Mouse (Mus musculus): ENCODE measurements at regions not wholly inside any gene's neighbourhood (a gene's known extent, or its start where the extent isn't known, plus 50 kb on each side); places are given as distances from the start of the nearest gene placed in this dataset.
"Not testable (repeated sequence)": the region's sequence is repeated elsewhere in the genome, so short reads cannot be mapped to it uniquely, and the experiment has no call there.

DNA sequence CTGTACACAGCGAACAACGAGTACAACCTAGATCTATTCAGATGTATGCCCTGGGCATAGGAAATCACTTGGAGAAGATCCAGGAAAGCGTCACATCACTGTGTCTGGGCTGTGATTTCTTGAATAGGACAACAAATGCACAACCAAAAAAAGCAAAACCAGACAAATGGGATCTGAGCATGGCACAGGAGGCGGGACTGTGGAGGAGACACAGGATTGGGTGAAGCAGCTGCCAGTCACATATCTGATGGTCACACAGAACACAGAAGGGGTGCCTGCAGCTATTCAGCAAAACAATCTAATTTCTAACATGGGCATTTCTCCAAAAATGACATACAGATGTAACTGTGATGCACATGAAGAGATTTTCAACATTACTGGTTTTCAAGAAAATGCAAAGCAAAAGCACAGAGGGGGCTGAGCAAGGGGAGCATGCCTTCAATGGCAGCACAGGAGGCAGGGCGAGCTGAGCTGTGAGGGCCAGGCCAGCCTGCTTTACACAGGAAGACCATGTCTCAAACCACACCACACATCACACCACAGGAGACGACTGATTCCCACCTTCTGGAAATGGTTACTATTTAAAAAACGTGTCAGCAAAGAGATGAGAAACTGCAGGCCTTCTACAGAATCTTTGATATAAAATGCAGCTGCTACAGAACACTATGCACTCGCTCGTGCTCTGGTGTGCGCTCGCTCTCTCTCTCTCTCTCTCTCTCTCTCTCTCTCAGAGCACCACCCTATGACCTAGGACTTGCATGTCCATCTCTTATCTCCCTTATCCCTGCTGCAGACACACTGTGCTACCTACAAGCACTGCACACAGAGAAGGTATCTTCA lies 175.2 kb upstream of the Klf14 start:
- peak; percentile 58 for DNase-seq (ENCODE audit: low spot score)

DNA sequence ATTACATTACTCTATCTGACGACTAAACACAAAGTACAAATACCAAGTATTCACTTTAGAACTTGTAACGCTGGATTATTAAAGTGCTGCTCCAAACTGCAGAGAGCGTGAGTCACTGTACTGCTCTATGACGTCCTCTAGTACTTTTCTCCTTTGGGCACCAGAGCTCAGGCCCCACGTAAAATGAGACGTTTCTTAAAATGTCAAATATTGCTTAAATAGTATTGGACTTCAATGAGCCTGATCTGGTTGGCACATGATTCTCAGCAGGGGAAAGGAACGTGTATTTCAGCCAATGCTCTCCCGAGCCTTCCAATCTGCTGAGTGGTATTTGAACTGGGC lies 175.8 kb upstream of the Klf14 start:
- no peak for DNase-seq (ENCODE audit: low spot score)

- no peak for DNase-seq (ENCODE audit: low spot score)
These were observed 176.7 kb upstream of the Klf14 start for GRCm38 (mm10) chr6:31135580-31135979.

DNA sequence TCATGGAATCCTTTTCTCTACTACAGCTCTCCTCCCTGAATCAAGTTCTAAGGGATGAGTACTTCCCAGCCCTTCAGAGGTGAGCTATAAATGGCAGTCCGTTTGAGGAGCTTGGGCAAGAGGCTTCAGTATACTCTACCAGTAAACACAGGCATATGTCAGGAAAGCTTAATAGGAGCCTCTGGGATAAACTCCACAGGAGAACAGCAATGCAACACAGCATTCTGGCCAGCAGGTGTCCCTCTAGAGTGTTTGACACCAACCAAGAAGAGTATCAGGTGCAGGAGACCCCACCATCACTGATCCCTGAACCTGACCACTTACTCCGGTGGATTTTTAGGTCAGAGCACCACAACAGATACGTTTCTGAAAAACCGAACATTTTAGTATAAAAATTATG lies 178.0 kb upstream of the Klf14 start:
- peak; percentile 52 for DNase-seq (ENCODE audit: low spot score)

DNA sequence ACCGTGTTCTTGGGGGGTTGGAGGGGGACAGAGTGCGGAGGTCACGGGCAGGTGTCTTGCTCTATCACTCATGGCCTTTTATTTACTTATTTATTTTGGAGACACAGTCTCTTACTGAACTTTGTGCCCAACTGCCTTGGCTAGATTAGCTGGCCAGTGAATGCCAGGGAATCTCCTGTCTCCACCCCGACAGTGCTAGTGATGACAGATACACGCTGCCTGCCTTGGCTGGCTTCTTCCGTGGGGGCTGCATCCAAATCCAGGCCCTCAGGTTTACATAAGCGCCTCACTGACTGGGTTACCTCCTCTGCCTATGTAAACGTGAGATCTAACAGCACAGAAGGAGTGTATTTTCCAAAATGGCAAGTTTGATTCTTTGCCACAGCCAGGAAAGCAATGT lies 178.5 kb upstream of the Klf14 start:
- DNase-seq (ENCODE audit: low spot score): no peak

DNA sequence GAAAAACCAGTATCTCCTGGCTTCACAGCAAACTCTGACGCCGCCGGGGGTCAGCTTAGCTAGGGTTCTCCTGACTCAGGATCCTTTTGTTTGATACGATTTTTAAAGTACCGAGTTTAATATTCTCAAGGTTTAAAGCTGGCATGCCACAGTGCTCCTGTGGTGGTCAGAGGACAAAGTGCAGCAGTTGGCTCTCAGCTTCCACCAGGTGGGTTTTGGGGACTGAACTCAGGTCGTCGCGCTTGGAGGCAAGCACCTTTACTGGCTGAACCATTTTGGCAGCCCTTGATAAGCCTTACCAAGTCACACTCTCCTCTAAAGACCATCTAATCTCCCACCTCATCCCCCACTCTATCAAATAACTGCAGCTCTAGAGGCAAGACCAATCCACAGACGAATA lies 181.1 kb upstream of the Klf14 start:
- no peak for DNase-seq (ENCODE audit: low spot score)

DNA sequence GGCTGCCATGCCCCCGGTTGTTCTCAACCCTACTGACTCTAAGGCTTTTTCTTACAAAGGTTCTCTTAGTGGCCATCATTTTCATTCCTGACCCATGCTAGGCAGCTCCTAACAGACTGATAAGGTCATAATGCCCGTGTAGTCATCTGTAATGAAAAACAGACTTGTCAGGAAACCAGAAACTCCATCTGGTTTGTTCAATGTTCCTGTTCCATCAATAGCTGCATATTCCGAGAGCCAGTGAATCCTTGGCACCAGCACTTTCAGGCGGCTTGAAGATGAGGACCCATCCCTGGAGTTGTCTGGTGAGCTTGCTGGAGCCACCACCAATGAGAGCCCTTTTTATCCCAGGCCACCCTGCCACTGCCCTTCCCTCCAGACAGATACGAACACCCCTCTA lies 181.7 kb upstream of the Klf14 start:
- DNase-seq (ENCODE audit: low spot score): peak; percentile 64

DNA sequence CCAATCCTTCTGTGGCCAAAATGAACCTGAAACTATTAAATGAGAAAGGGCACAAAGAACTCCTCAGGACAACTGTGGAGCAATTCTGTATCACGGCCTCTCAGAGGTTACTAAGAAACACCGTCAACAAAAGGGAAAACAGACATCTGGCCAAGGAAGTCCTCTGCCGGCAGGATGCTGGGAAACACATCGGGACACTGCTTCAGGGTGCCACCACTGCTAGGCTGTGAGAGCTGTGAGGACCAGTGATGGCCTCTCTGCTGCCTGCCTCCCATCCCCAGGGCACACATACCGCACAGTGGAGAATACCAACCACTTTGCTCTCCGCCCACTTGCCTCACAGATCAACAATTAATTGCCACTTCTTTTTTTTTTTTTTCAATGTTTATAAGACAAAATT lies 182.6 kb upstream of the Klf14 start:
- peak; percentile 36 for DNase-seq (ENCODE audit: low spot score)

GRCm38 (mm10) chr6:31142479-31143007 lies 183.7 kb upstream of the Klf14 start:
- not testable (repeated sequence) for DNase-seq (ENCODE audit: low spot score)

DNA sequence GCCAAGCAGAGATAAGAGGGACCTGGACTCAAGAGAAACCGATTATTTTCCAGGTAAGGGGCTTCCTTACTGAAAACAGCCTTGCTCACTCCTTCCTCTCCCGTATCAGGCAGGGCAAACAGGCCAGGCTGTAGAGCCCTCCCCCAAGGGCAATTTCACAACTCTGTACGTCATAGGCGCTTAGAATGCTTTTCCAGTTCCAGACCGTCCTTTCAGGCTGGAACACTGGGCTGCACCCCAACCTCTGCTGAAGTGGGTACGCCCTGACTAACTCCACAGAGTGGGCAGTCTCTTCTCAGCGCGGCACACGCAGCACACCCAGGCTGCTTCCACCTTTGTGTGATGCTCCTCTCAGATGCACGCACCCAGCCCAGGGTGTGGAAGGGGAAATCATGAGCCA lies 186.8 kb upstream of the Klf14 start:
- DNase-seq (ENCODE audit: low spot score): no peak

DNA sequence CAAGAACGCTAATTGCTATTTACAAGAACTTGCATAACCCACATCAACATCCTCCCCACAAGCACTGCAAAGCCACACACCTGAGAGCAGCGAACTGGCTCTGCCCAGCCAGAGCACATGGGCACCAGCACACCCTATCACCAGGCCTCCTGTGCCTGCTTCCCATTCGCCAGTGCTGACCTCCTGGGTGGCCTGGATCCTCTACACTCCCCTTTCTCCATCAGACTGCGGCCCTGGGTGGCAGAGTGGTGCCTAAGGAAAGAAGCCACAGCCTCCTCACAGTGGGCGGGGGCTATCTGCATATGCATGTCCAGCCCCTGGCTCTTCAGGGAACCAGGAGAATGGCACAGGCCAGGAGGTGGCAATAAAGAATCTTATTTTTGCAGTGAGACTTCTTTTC lies 187.9 kb upstream of the Klf14 start:
- DNase-seq (ENCODE audit: low spot score): peak; percentile 20

GRCm38 (mm10) chr6:31147682-31148081 lies 188.8 kb upstream of the Klf14 start:
- DNase-seq (ENCODE audit: low spot score): no peak

GRCm38 (mm10) chr6:31148311-31148856 lies 189.5 kb upstream of the Klf14 start:
- DNase-seq (ENCODE audit: low spot score): peak; percentile 24

GRCm38 (mm10) chr6:31149164-31149563 lies 190.3 kb upstream of the Klf14 start:
- no peak for DNase-seq (ENCODE audit: low spot score)

DNA sequence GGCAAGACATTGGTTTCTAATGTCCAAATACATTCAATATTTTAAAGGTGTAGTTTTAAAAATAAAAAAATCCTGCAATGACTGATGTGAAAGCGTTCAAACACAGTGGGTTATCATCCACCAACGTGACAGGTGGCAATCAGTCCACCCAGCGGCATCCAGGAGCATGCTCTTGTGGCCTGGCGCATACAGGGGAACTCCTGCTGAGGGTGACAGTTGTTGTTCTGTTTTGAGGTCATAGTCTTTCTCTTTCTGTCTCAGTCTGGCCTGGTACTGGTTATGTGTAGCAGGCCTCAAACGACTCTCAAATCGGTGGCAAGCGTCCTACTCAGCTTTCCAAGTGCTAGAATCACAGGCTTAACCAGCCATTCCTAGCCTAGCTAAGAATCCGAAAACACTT lies 191.5 kb upstream of the Klf14 start:
- no peak for DNase-seq (ENCODE audit: low spot score)

DNA sequence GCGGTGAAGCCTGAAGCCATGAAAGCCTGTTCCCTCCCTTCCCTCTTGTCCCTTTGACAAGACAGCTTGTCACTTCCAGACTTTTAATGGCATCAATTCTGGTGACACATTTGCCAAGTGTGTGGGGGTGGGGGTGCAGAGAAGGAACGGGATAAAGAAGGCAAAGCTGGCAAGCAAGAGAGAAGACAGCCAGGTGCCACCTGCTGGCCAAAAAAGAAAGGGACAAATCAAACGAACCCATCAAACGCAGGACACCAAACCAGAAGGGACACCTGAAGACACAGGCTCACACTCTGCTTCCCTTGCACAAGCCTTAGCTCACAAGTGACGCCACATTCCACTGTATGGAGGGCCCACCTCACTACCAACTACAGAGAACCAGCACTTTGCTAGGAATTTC lies 197.0 kb upstream of the Klf14 start:
- peak; percentile 55 for DNase-seq (ENCODE audit: low spot score)

DNA sequence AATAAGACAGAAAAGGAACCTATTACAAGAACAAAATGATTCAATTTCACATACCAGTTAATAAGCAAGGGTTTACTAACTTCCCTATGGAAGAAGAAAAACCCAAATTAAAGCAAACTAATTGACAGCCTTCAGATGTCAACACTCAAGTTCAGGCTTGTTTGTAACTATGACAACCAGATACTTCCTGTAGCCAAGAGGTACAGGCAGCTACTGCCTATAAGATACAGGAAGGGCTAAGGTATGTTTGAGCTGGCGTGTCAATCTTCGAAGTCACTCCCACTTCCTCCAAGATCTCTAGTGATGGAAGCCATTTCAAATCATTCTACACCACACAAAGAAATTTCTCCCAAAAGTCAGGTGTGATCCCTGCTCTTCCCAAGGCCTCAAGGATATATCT lies 198.1 kb upstream of the Klf14 start:
- DNase-seq (ENCODE audit: low spot score): no peak

DNA sequence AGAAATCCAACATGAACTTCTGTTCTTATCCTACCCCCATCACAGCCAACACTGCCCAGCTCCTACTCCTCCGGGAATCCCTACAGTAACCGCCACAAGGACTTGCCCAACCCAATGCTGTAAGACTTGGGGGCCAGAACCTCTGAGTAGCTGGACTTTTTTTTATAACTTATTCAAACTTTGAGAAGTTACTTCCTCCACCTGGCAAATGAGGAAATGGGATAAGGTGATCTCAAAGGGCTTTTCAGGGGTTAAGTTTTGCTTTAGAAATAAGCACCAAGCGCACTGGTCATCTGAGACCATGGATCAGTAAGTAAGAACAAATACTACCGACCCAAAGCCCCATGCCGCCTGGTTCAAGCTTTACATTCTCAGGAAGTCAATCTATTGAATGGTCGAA lies 198.6 kb upstream of the Klf14 start:
- DNase-seq (ENCODE audit: low spot score): no peak

GRCm38 (mm10) chr6:31158648-31159047 lies 199.8 kb upstream of the Klf14 start:
- peak; percentile 76 for DNase-seq (ENCODE audit: low spot score)

GRCm38 (mm10) chr6:31159240-31159639 lies 200.4 kb upstream of the Klf14 start:
- peak; percentile 42 for DNase-seq (ENCODE audit: low spot score)

GRCm38 (mm10) chr6:31159935-31160670 lies 201.2 kb upstream of the Klf14 start:
- DNase-seq (ENCODE audit: low spot score): no peak

DNA sequence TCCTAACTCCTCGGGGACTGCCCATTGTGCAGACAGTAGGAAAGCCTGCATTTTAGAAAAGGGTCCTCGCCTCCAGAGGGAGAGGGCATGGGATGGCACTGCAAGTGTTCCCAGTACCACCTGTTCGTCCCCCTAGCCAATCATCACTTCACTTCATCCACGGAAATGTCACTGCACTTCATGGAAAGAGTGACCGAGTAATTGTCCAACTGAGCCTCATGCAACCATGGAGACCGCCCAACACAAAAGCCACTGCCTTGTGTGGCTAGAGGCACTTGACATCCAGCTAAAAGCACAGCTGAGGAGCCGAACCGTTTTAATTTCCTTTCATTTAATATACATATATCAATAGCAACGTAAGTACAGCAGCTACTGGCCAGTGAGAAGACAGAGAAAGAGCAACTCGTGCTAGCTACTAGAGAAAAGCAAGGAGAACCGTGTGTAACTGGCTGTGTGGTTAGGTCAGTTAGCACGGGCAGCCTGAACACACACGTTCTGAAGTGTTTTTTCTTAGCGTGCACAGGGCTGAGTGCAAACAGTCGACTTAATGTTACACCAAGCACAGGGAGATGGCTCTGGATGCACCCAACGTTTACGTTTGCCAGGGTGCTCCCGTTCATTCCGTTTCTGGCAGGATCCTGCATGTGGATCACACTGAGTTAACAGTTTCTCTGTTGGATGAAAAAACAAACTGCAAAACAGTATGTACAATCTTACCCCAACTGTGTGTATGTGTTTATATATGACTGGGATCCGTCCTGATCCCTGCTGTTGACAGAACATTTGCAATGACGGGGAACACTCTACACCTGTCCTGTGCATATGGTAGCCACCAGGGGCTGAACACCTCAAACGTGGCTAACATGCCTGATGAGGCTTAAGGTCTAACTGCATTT lies 202.8 kb upstream of the Klf14 start:
- DNase-seq (ENCODE audit: low spot score): no peak

Data from MN1 (cell line).